Mouse (Mus musculus): ENCODE data around the gene Wasf2.

The Wasf2 gene

DNA sequence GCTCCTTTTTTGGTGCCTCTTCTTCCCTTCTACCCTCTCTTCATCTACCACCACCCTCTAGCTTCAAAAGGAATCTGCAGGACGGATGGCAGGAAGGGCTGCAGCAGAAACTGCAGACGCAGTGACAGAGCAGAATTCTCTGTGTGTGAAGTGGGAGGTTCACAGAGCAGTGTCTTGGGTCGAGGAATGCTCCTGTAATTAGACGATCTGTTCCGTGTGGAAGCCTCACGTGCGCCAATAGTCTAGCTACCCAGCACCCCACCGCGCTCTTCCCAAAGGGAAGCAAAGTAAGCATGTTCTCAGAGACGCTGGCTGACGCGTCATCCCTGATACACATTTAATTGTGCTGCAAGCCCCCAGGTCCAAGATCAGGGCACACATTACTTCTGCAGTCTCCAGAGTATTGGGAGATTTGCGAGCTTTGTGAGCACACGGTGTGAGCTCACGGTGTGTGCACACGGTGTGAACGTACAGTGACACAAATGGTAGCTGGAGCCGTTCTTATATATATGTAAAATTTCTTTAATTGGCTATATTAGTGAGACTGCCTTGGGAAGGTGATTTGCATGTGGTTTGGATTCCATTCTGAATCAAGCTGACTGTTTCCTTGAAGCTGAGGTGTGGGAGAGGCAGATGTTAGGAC is 46.6 kb downstream of the Wasf2 start:
- no peak for DNase-seq

DNA sequence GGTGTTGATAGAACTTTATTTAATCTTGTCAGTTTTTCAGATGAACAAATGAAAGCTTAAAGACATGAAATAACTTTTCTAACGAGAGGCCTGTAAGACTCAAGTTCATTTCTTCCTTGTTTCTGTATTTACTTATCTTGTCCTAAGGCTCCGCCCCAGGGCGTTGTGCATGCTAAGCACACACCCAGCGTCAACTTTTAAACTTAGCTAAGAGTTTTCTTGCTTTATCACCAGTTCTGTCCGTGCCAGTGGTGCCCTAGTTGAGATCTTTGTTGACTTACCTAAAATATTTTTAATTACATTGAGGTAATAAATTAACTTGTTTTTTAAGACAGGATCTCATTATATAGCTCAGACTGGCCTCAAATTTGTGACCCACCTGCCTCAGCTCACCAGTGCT is 48.0 kb downstream of the Wasf2 start:
- no peak for DNase-seq

DNA sequence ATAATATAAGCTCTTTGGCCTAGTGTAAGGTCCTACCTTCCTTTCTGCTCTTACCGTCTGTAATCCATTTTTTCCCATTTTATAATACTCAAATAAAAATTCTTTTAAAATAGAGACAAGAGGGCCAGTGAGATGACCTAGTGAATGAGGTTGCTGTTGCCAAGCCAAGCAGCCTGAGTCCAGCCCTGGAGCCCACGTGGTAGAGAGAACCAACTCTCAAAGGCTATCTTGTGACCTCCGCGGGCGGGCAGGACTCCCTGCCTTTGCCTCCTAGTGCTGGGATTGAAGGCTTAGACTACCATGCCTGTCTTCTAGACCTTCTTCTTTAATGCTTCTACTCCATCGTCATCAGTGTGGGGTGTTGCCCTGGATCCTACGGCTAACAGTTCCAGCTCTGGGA is 49.0 kb downstream of the Wasf2 start:
- DNase-seq: no peak

DNA sequence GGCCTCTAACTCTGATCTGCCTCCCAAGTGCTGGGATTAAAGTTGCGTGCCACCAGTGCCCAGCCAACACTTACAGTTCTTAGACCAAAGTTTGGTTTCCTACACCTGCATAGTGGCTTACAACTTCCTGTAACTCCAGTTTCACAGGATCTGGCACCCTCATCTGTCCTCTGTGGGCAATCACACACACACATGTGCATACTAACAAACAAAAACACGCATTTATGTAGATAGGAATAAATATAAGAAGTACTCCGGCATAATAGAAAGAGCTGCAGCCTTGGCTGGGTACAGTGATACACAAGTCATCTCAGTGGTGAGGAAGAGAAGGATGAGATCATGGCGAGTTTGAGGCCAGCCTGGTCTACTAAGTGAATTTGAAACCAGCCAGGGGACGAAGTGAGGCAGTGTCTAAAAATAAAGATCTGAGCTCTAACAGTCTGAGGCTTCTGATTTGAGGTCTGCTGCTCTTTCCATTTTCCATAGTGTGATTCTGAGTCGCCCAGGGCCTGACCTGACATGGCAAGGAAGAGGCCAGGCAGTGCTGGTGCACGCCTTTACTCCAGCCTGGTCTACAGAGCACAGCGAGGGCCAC is 52.2 kb downstream of the Wasf2 start:
- DNase-seq: peak in 1 of 2 experiments; percentile 7

DNA sequence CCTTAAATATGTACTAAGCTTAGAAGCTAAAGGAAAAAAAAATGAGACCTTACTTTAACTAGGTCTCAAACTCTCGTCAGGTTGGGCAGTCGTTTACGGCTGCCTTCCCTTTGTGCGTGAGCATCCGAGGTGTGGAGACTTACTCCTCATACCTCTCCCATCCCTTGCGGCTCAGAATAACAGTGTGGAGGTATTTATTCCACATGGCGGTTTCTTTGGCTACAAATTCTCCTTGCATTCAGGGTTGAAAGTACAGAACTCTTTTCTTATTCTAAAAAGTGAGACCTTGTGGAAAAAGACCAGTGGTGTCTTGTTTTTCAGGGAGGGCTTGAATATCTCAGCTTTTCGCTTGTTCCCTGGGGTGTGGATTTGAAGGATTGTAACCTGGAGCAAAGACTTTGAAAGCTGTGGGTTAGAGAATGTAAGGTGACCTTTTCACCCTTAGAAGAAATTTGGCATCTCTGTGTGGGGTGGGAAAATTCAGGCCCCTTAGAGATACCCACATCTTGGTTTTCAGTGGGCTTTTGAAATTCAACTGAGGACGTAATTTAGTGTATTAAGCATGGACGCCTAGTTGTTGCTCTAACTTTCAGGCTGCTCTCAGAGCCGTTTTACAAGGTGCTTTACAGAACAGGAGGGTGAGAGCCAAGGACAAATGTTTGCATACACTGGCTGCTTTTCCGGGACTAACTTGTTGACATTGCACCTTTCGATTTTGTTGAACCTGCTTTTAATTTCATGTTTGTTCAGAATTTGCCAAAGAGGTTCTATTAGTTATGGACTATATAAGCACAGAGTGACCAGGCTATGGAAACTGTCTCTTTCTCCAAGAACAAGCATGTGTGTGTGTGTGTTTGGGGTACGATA is 54.0 kb downstream of the Wasf2 start:
- no peak for DNase-seq

DNA sequence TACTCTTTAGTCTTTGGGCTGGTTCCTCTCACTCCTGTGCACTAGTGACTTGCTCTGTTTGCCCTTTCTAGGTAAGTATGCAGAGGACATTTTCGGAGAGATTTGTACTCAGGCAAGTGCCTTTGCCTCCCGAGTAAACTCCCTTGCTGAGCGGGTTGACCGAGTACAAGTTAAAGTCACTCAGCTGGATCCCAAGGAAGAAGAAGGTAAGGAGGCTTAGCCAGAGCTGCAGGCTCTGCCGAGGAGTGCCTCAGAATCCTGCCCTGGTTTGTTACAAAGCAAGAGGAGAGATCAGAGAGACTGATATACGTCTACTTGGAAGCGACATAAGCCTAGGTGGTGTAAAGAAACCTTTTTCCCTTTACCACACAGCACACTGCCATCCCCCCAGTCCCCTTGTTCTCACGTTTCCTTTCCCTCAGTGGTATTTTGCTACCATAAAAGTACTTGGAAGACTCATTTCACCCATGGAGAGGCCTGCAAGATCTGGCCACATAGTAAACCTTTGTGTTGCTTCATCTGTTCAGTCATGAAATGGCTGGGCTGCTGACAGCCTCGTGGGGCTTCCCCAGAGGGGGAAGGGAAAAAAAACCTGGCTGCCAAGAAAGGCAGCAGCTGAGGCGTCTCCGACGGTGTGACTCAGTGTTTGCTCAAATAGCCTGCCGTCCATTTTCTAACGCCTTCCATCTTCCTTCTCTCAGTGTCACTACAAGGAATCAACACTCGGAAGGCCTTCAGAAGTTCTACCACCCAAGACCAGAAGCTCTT is 54.8 kb downstream of the Wasf2 start:
- DNase-seq: peak; percentile 76 to 85

DNA sequence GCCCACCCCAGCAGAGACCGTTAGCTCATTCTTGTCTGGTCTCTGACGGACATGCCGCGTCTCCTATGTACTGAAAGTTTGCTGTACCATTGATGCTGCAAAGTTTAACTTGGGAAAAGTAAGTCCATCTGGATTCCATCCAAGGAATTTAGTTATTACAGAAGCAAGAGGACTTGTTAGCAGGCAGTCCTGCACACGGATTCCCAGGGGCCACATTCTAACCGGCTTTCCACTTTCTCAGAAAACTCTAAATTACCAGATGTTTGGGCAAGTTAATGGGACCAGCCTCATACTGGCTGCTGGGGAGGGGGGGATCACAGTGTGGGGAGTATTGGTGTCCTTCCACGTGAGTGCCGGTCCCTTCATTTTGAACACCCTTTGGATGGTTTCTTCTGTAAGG is 55.6 kb downstream of the Wasf2 start:
- no peak for DNase-seq

DNA sequence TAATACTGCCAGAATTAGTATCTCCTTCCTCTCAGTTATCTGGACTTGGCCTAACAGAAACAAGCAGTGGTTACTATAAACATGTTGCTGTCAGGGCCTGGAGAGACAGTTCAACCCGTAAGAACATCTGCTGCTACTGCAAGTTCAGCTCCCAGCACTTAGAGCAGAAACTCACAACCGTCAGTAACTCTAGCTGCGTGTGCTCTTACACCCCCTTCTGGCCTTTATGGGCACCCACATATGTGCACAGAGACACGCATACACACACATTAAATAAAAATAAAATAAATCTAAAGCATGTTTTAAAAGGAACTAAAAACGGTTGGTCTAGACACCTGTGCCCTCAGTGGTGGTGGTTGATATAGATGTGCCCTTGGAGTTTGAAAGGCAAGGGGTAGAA is 56.6 kb downstream of the Wasf2 start:
- no peak for DNase-seq

DNA sequence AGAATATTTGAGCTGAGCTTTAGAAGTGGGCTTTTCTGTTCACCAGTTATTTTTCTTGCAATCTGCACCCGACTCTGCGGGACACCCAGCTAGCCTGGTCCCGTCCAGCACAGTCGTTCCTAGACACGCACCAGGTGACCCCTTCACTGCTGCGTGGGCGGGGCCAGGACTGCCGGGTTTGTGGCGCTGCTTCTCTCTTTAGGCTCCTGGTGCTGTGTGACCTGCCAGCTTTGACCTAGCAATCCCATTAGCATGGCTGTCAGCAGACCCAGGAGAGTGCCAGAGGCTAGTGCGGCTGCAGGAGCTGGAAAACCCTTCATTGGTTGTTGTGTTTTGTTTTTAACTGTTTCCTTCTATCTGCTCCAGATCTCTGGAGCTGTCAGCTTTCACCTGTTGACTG is 59.1 kb downstream of the Wasf2 start:
- no peak for DNase-seq

DNA sequence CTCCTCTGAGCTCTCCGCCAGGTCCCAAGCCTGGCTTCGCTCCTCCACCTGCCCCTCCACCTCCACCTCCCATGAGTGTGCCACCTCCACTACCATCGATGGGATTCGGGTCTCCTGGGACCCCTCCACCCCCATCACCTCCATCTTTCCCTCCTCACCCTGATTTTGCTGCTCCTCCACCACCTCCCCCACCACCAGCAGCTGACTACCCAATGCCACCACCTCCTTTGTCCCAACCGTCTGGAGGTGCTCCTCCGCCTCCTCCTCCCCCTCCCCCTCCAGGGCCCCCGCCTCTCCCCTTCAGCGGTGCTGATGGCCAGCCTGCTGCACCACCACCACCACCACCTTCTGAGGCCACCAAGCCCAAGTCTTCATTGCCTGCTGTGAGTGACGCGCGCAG is 64.2 kb downstream of the Wasf2 start:
- DNase-seq: no peak

DNA sequence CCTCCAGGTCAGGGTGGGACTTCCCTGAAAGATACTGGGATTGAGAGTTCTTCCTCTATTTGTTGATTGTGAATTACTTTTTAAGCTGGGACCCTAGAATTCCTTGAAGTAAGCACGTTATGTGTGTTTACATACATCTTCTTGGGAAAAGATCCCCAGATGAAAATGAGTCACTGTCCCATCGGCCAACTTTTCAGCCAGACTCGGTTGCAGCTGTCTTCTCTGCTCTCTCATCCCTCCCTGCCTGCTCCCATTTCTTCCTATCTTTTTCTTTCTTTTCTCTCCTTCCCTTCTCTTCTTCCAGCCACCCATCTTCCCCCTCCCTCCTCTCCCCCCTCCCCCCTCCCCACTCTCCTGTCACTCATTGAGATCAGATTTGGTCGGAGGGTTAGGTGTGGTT is 64.7 kb downstream of the Wasf2 start:
- no peak for DNase-seq

DNA sequence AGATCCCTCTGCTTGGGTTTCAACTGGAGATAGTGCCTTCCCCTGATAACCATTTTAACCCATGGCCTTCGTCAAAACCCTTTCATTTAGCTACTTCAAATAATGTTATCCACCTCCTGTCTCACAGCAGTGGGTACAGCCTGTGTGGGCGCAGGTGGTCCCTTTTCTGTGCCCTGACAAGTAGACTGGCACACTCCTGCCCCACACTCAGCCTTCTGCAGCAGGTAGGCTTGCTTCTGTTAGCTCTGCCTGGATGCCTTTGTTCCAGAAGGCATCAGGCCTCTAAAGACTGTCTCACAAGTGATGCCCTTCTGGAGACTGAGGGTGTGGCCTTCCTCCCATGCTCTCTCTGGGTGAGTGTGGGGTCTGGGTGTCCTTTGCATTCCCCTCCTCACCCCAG is 65.8 kb downstream of the Wasf2 start:
- DNase-seq: no peak

DNA sequence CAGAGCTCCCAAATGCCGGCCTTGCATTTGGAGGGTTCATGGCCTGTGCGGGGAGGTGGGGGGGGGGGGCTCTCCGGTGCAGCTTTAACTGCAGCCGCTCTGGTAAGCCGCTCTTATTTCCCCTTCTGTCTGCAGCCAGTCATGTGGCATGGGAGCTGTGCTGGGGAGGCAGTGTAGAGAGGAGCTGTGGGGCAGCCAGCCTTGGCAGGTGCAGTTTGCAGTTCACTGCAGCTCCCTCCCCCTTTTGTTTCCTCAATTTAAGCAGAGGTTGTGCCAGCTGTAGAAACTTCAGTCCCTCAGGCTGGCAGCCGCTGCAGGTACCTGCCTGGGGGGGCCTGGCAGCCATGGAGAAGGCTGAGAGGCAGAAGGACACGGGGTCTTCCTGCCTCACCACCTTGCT is 66.5 kb downstream of the Wasf2 start:
- DNase-seq: no peak

DNA sequence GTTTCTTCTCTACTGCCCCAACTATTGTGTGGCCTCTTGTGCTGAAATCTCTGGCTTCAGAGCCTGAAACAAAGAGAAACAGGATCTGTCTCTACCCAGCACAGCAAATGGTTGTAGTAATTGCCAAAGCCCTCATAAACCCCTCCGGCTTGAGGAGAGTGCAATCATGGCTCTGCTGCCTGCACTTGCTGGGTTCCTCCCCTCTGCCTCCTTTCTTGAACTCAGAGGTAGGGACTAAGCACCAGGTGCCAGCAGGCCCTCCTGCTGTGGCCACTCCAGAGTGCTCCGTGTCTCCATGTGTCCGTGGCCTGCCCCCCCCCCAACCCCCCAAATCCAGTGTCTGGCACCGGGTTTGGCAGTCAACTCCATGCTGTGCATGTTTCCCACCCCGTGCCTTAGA is 67.0 kb downstream of the Wasf2 start:
- no peak for DNase-seq

DNA sequence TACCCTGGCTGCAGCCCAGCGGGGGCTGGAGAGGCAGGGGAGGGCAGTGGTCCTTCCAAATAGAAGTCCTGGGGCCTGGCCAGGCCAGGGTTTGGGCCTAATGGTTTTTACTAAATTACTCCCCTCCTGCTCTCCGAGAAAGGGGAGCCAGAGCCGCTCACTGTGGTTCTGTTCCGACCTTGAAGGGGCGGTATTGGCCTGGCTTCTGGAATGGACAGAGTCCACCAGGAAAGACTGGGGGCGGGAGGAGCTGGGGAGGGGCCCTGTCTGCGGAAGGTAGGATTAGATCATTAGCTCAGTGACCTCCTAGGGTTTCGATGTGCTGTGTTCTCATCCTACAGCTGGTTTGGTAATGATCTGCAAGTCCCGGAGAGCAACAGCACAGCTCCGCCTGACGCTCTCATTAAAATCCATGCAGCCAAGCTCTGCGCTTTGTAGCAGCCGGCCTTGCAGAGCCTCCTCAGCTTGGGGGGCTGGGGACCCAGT is 67.5 kb downstream of the Wasf2 start:
- DNase-seq: peak in 1 of 2 experiments; percentile 42

DNA sequence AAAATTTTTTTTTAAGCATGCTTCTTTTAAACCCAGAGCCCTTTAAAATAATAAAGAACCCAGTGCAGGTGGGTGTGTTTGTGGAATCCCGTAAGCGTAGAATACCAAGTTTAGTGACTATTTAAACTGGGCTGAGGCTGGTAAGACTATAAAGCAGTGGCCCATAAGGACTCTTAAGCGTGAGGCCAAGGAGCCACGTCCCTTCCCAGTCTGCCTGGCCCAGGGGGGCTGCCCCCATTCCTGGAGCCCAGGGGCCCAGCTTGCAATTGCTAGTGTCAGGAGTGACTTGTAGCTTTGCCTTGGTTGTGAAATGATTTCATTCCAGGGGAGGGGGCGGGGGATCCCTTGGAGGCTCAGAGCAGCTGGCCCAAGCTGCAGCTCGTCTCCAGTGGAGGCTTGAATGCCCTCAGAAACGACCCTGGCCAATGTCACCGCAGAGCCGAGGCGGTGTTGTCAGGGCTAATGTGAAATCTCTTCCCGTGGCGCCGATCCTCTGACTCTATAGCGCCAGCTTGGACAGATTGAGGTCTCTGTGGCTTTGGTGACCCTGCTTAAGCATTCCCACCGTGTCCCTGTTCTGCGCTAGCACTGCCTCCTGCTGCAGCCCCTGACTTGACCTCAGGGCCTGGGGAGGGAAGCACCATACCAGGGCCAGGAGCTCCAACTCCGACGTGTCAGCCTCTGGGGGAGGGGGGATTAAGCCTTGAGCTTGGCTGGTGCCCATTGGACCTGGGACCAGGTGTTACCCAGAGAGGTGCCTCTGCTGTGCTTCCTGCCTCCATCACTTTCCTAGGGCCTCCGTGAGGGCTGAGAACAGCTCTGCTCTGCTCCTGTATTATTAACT is 68.3 kb downstream of the Wasf2 start:
- peak; percentile 50 to 79 for DNase-seq

DNA sequence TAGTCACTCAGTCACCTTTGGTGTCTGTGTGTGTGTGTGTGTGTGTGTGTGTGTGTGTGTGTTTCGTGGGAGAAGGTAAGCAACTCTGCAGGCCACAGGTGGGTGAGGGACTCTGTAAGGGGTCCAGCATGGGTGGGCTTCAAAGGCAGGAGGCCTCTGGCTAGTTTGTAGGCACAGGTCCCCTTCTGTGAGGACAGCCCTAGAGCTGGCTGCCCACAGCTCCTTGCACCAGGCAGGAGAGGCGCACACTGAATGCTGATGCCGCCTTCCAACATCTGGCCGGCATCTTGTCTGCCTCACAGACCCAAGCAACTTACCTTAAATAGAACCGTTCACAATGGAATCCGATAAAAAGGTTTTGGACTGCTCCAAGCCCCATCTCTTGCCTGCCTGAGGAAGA is 69.4 kb downstream of the Wasf2 start:
- DNase-seq: peak in 1 of 2 experiments; percentile 30

DNA sequence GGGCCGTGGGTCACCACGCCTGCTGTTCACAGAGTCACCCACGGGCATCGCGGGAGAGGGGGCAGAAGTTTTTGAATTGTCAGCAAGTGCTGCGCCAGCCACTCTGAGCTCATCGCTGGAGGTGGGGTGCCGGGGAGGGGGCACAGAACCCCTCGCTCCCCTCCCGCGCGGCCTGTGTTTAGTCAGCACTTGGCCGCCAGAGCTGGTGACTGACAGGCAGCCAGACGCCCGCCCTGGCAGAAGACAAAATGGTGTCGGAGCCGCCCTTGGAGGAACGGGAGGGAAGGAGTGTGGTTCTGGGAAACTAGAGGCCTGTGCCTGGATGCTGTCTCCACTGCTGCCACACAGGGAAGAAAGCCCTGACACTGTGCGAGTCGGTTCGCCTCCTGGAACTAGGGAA is 70.0 kb downstream of the Wasf2 start:
- peak; percentile 67 to 80 for DNase-seq

DNA sequence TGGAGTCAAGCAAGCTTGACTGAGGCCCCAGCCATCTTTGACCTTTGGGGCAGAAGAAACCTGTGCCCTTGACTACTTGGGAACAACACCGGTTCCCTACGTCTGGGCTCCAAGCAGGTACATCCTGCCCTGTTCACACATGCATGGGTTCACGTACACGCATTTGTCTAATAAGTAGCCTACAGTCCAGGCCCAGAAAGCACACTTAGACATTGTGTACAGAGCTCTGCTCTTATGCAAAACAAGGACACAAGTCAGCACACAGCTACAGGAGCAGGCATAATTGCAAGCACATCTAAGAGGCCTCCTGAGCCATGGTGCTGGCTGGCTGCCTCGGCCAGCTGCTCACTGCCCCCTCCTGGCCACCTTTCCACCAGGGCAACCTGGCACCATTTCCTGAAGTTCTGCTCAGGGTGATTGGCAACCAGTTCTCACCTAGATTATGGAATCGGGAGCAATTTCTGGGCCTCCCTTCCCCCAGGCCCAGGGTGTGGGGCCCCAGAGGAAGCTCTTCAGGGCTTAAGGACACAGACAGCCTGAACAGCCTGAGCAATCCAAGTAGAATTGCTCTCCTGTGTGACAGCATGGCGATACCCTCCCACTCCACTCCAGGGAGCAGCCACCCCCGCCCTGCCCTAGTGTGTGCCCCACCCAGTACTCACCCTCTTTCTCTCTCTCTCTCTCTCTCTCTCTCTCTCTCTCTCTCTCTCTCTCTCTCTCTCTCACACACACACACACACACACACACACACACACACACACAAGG is 70.9 kb downstream of the Wasf2 start:
- peak; percentile 82 for DNase-seq

DNA sequence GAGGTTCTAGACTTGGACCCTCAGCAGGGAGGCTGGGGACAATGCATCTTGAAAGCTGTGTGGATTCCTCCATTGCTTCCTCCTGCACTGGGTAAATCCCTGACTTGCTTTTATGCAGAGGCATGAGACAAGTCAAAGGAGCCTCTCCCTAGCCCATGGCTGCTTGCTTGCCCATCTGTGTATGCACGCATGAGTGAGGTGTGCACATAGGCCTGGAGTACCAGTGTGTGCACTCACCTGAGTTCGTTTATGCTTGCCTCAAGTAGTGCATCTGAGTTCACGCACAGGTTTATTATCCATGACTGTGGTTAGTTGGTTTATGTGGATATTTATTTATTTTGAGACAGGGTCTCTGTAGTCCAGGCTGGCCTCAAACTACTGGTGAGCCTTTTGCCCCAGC is 71.9 kb downstream of the Wasf2 start:
- DNase-seq: no peak

DNA sequence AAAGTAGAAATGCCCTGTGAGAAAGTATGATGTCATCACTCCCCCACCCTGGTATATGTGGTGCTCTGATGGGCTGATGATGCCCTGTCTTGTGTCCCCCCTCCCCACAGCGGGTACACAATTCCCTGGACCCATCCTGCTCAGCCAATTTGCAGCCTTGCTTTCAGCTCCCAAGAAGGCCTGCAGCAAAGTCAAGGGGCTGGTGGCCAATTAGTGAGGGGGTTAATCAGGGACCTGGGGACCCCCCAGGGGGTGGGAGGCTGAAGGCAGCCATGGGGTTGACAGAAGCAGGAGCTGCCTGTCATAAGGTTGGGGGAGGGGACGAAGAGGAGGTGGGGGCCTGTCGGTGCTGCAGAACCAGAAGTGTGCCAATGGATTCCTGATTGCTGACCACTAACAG is 73.3 kb downstream of the Wasf2 start:
- DNase-seq: no peak
